Comparison of ENCODE assay signal across 15 mouse cellular contexts in genomic region chr6:52421771-52422170, GRCm38 (mm10).
"Had no signal": no experiment of that assay in that cellular context is flagged by ENCODE, and none has a peak within 500 bp of the region (broad histone marks: within the 10 kb centered on the region; RNA-seq: fewer than 3 reads in every experiment).

No protein-coding gene starts in this region.

- H3K27ac ChIP-seq: neural tube, embryonic 15.5 days; stomach, embryonic 15.5 days; stomach, postnatal 0 days had no signal

- H3K36me3 ChIP-seq: neural tube, embryonic 15.5 days; stomach, embryonic 15.5 days had no signal

- H3K27me3 ChIP-seq: neural tube, embryonic 15.5 days; stomach, embryonic 15.5 days had no signal

- DNase-seq: retina, postnatal 1 day; right cerebral cortex, adult 18-20 months; right cerebral cortex, postnatal 14 days; right cerebral cortex, postnatal 25 days; right cerebral cortex, postnatal 4 days; spleen, adult 18-20 months; thymus, adult 18-20 months; thymus, adult 2 months; thymus, postnatal 14 days; thymus, postnatal 25 days; thymus, postnatal 36 days; thymus, postnatal 4 days had no signal

- H3K4me2 ChIP-seq: neural tube, embryonic 15.5 days; stomach, embryonic 15.5 days had no signal

- H3K9me3 ChIP-seq: neural tube, embryonic 15.5 days; stomach, embryonic 15.5 days had no signal

- H3K9ac ChIP-seq: neural tube, embryonic 15.5 days; stomach, embryonic 15.5 days had no signal

- H3K4me3 ChIP-seq: neural tube, embryonic 15.5 days; stomach, embryonic 15.5 days had no signal
